Mouse (Mus musculus): ENCODE results near the gene Gm27235. TPM values are rescaled to one million over a fixed set of nuclear protein-coding genes. Genes with fewer than 3 reads are reported as not detected.

The Gm27235 gene
- polyA plus RNA-seq, 2 experiments, result not detected

- no peak for DNase-seq (ENCODE audit: low read depth in 3 of 3, low spot score in 3 of 3)
- no peak for TF ChIP-seq CTCF (IDR thresholded peaks at IDR 0.05; ENCODE audit: low read depth)
- TF ChIP-seq EP300 (IDR thresholded peaks at IDR 0.05; ENCODE audit: low read depth), result no peak
Measured at GRCm38 (mm10) chr9:35740749-35741148, 49.2 kb downstream of the Gm27235 start, which contains the start of gene Gm17677. TSS of gene Gm17677 (plus strand) at chr9:35741049.

More at GRCm38 (mm10) chr9:35740749-35741148, 49.2 kb downstream of the Gm27235 start, which contains the start of gene Gm17677:
- Histone ChIP-seq H3K4me3 (ENCODE audit: insufficient read depth in 1 of 2, low read depth in 2 of 2, low read length in 2 of 2) (no peak within 1 kb of the TSS), H3K9me3 (ENCODE audit: control insufficient read depth, low read length) (no peaks in the 10 kb centered on the region), H3K9ac (replicated peaks) (no peak within 1 kb of the TSS), H3K4me1 (replicated peaks; ENCODE audit: control insufficient read depth in 2 of 2, insufficient read depth in 2 of 2, low read length in 1 of 2) (no peaks in the 10 kb centered on the region), H3K27ac (no peak within 1 kb of the TSS), H3K4me2 (ENCODE audit: low read depth) (no peak within 1 kb of the TSS), H3K27me3 (ENCODE audit: control insufficient read depth, insufficient read depth, low read length) (no peaks in the 10 kb centered on the region), H3K36me3 (replicated peaks; ENCODE audit: control insufficient read depth, insufficient read depth, low read depth) (no peaks in the 10 kb centered on the region)
- no peak for ATAC-seq (ENCODE audit: insufficient read depth)

Other genes starting within 250 kb of the Gm27235 start
- 0.10 and 0.15 TPM in 2 replicates for gene Ddx25, start 231.6 kb downstream of the Gm27235 start, polyA plus RNA-seq (2012; rRNA removed)
- gene Ddx25, start 231.6 kb downstream of the Gm27235 start, polyA plus RNA-seq (2014; fragmentation: Nextera tagmentation; extraction: Ambion mirVana), result 0.17 and 0.19 TPM in 2 replicates
- gene Pus3, start 231.5 kb downstream of the Gm27235 start, polyA plus RNA-seq (2012; rRNA removed), result 3.4 and 6.0 TPM in 2 replicates
- 7.2 and 7.7 TPM in 2 replicates for gene Pus3, start 231.5 kb downstream of the Gm27235 start, polyA plus RNA-seq (2014; fragmentation: Nextera tagmentation; extraction: Ambion mirVana)
- gene Pate2, start 219.8 kb downstream of the Gm27235 start, polyA plus RNA-seq (2012; rRNA removed), result 0.06 and 0.09 TPM in 2 replicates
- gene Pate2, start 219.8 kb downstream of the Gm27235 start, polyA plus RNA-seq (2014; fragmentation: Nextera tagmentation; extraction: Ambion mirVana), result 0.19 and 0.29 TPM in 2 replicates
- 2.3 and 3.9 TPM in 2 replicates for gene Hyls1, start 219.7 kb downstream of the Gm27235 start, polyA plus RNA-seq (2012; rRNA removed)
- 8.6 and 9.1 TPM in 2 replicates for gene Hyls1, start 219.7 kb downstream of the Gm27235 start, polyA plus RNA-seq (2014; fragmentation: Nextera tagmentation; extraction: Ambion mirVana)
- gene Pate4, start 178.2 kb downstream of the Gm27235 start, polyA plus RNA-seq (2012; rRNA removed), result not detected in 2 replicates
- gene Pate4, start 178.2 kb downstream of the Gm27235 start, polyA plus RNA-seq (2014; fragmentation: Nextera tagmentation; extraction: Ambion mirVana), result not detected in 2 replicates
- gene Pate3, start 141.9 kb downstream of the Gm27235 start, polyA plus RNA-seq (2012; rRNA removed), result not detected in 2 replicates
- not detected in 2 replicates for gene Pate3, start 141.9 kb downstream of the Gm27235 start, polyA plus RNA-seq (2014; fragmentation: Nextera tagmentation; extraction: Ambion mirVana)
- gene Pate1, start 102.7 kb downstream of the Gm27235 start, polyA plus RNA-seq (2012; rRNA removed), result not detected in 2 replicates
- gene Pate1, start 102.7 kb downstream of the Gm27235 start, polyA plus RNA-seq (2014; fragmentation: Nextera tagmentation; extraction: Ambion mirVana), result not detected in 2 replicates
- not detected in 2 replicates for gene Gm17677, start 49.1 kb downstream of the Gm27235 start, polyA plus RNA-seq (2012; rRNA removed)
- not detected in 2 replicates for gene Gm17677, start 49.1 kb downstream of the Gm27235 start, polyA plus RNA-seq (2014; fragmentation: Nextera tagmentation; extraction: Ambion mirVana)
- gene Gm17727, start 12.0 kb downstream of the Gm27235 start, polyA plus RNA-seq (2012; rRNA removed), result not detected in 2 replicates
- not detected in 2 replicates for gene Gm17727, start 12.0 kb downstream of the Gm27235 start, polyA plus RNA-seq (2014; fragmentation: Nextera tagmentation; extraction: Ambion mirVana)
- gene D730048I06Rik, start within 50 bp of the Gm27235 start, polyA plus RNA-seq (2012; rRNA removed), result not detected in 2 replicates
- not detected in 2 replicates for gene D730048I06Rik, start within 50 bp of the Gm27235 start, polyA plus RNA-seq (2014; fragmentation: Nextera tagmentation; extraction: Ambion mirVana)
- gene 9230110F15Rik, start 54.0 kb upstream of the Gm27235 start, polyA plus RNA-seq (2012; rRNA removed), result not detected in 2 replicates
- gene 9230110F15Rik, start 54.0 kb upstream of the Gm27235 start, polyA plus RNA-seq (2014; fragmentation: Nextera tagmentation; extraction: Ambion mirVana), result not detected in 2 replicates
- gene 9230113P08Rik, start 118.3 kb upstream of the Gm27235 start, polyA plus RNA-seq (2012; rRNA removed), result not detected in 2 replicates
- gene 9230113P08Rik, start 118.3 kb upstream of the Gm27235 start, polyA plus RNA-seq (2014; fragmentation: Nextera tagmentation; extraction: Ambion mirVana), result not detected in 2 replicates

All from liver, embryonic 14.5 days (tissue).